Mouse (Mus musculus) heart, postnatal 0 days (tissue): ENCODE measurements at regions not wholly inside any gene's neighbourhood (a gene's known extent, or its start where the extent isn't known, plus 50 kb on each side); places are given as distances from the start of the nearest gene placed in this dataset.

ENCODE experiments used
- ATAC-seq: fragments of 200-750 bp; cut with Nextera tagmentation; 2 replicates; pipeline ENCODE4 v1.8.0; 2017; ENCODE audit warnings: low read depth, moderate number of reproducible peaks, moderate library complexity; ENCODE audit not compliant: insufficient read depth
- DNase-seq: peaks from one replicate; pipeline ENCODE4 v3.0.0-alpha.2; 2016; ENCODE audit warnings: low spot score
- H3K27ac ChIP-seq: fragments of 300-500 bp; sonication (generic); 2 replicates; pipeline ENCODE4 v1.5.1; 2014; ENCODE audit warnings: low read depth, mild to moderate bottlenecking
- H3K27me3 ChIP-seq: fragments of 300-500 bp; sonication (generic); 2 replicates; pipeline ENCODE4 v1.6.1; 2014; ENCODE audit warnings: low read length, mixed read lengths; ENCODE audit not compliant: control insufficient read depth, insufficient read depth
- H3K36me3 ChIP-seq: fragments of 300-500 bp; sonication (generic); replicated peaks from 2 replicates; pipeline ENCODE4 v1.6.1; 2014; ENCODE audit warnings: low read length, mixed read lengths; ENCODE audit not compliant: control insufficient read depth, insufficient read depth
- H3K4me1 ChIP-seq: fragments of 300-500 bp; sonication (generic); 2 replicates; pipeline ENCODE4 v1.6.1; 2014; ENCODE audit warnings: antibody characterized with exemption; ENCODE audit not compliant: control insufficient read depth, insufficient read depth
- H3K4me2 ChIP-seq: fragments of 300-500 bp; sonication (generic); 2 replicates; pipeline ENCODE4 v1.6.1; 2014; ENCODE audit warnings: low read depth, mild to moderate bottlenecking, low read length, moderate library complexity
- H3K4me3 ChIP-seq: fragments of 300-500 bp; sonication (generic); 2 replicates; pipeline ENCODE4 v1.5.1; 2014; ENCODE audit warnings: low read depth, low read length
- H3K9ac ChIP-seq: fragments of 300-500 bp; sonication (generic); replicated peaks from 2 replicates; pipeline ENCODE4 v1.6.1; 2014; ENCODE audit warnings: low read depth, low read length, mixed read lengths
- H3K9me3 ChIP-seq: fragments of 300-500 bp; sonication (generic); replicated peaks from 2 replicates; pipeline ENCODE4 v1.6.1; 2016; ENCODE audit warnings: low read length; ENCODE audit not compliant: control insufficient read depth
- CTCF ChIP-seq: IDR thresholded peaks from 2 replicates; pipeline ENCODE4 v1.5.1; 2016; ENCODE audit warnings: antibody characterized with exemption, control low read depth, low read depth
- EP300 ChIP-seq: IDR thresholded peaks from 2 replicates; pipeline ENCODE4 v1.6.1; 2016; ENCODE audit warnings: antibody characterized with exemption, low read depth
- WGBS: fragments of 180-500 bp; shearing (Covaris S2); extraction: QIAGEN DNeasy Blood & Tissue Kit; methylation state at CpG from one replicate; pipeline ENCODE4 v1.1.7; 2014; 5-methylcytosine and 5-hydroxymethylcytosine counted together

DNA sequence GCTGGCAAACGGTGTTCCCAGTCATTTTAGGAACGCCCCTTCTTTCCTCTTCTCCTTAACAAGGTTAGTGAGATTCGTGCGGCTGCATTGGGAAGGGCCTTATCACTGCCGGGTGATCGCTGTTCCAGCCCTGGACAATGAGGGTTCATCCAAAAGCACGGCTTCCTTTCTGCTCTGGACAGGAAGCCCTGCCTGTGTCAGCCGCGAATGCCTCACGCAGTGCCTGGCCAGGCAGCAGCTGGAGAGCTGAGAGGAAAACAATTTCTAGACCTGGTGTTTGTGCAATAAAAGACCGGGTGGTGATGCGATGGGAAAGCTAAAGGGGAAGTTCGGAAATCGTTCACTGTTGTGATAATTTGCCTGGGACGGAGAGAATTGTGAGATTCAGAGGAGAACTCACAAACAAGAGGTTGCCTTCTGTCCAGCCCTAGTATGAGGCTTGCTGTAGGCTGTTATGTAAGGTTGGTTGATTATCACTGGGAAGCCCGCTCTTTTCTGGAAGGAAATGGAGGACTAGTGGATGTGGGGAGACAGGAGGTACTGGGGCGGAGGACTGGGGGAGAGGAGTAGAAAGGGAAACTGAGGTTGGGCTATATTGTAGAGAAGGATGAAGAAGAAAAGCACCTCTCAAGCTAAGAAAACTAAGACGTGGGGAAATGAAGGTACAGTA is 83.1 kb upstream of the Cav2 start:
- ATAC-seq (peak; percentile 84), DNase-seq (peak; percentile 58)
- WGBS = 37% methylated on average over 18 of the region's 18 CpGs
- Histone ChIP-seq H3K9ac (no peak overlapping the region; the same call in 1 of the 2 replicates), H3K36me3 (no peaks in the 10 kb centered on the region), H3K27me3 (peaks cover 7% of the 10 kb centered on the region; the same call in 1 of the 2 replicates), H3K4me1 (peaks cover 4% of the 10 kb centered on the region; the same call in 1 of the 2 replicates), H3K4me2 (peak overlapping the region; percentile 46), H3K4me3 (peak overlapping the region; percentile 25; the same call in 1 of the 2 replicates), H3K27ac (peak overlapping the region; percentile 89), H3K9me3 (no peaks in the 10 kb centered on the region)
- no peak for TF ChIP-seq CTCF
- peak; percentile 77; the same call in 1 of the 2 replicates for TF ChIP-seq EP300

DNA sequence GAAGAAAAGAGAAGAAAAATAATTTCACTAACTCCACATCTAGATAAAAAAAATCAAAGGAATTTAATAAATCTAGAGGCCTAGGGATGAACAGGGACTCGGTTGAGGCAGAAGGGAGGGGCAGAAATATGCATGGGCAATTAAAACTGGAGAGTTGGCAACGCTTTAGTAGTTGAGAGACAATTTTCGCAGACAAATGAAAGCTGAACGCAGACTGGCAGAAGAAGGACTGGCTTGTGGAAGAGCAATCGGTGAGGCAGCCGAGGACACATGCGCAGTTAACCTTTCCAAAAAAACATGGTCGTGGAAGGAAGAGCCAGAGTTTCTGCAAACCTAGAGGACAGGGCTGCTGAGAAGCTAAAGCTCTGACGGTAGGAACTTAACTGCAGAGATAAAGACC is 82.1 kb upstream of the Cav2 start:
- H3K36me3 ChIP-seq = no peaks in the 10 kb centered on the region
- ATAC-seq (no peak), DNase-seq (no peak)
- peaks cover 7% of the 10 kb centered on the region; the same call in 1 of the 2 replicates for H3K27me3 ChIP-seq
- H3K4me1 ChIP-seq = peaks cover 4% of the 10 kb centered on the region; the same call in 1 of the 2 replicates
- TF ChIP-seq EP300 = no peak
- no peak for TF ChIP-seq CTCF
- H3K9me3 ChIP-seq = no peaks in the 10 kb centered on the region
- peak overlapping the region; percentile 18; the same call in 1 of the 2 replicates for H3K4me2 ChIP-seq
- H3K27ac ChIP-seq = peak overlapping the region; percentile 89
- no peak overlapping the region for H3K9ac ChIP-seq
- 59% methylated on average over 9 of the region's 9 CpGs for WGBS
- H3K4me3 ChIP-seq = no peak overlapping the region

DNA sequence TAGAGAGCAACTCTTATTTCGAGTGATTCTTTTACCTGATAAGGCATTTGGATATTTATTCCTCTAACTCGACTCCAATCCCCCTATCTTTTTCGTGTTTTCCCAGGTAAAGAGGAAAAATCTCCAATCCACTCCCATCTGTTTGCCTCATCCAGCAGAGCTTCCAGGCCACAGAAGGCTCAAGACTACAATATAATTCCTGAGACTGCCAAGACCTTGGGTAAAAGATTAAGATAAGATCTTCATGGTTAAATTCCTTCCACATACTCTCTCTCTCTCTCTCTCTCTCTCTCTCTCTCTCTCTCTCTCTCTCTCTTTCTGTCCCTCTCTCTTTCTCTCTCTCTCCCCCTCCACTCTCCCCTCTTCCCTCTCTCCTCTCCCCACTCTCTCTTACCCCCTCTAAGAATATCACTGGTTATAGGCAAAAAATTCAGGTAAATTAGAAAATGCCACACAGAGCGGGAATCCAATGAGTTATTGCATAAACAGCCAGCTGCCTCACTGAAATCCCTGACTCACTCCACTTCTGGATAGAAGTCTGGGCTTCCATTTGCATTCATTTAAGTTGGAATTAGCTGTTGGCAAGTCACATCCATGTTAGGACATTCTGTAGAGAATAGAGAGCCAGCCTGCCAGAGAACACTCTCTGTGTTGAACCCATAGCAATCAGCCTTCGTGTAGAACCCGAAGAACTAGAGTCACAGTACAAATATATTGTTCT is 78.9 kb upstream of the Cav2 start:
- Histone ChIP-seq H3K4me2 (no peak overlapping the region), H3K36me3 (no peaks in the 10 kb centered on the region), H3K9me3 (no peaks in the 10 kb centered on the region), H3K27ac (no peak overlapping the region), H3K4me1 (no peaks in the 10 kb centered on the region; the same call in 1 of the 2 replicates), H3K4me3 (no peak overlapping the region), H3K9ac (no peak overlapping the region), H3K27me3 (peaks cover 3% of the 10 kb centered on the region; the same call in 1 of the 2 replicates)
- 72% methylated on average over 6 of the region's 6 CpGs for WGBS
- TF ChIP-seq EP300 = no peak
- TF ChIP-seq CTCF = no peak
- ATAC-seq = no peak
- DNase-seq = no peak

DNA sequence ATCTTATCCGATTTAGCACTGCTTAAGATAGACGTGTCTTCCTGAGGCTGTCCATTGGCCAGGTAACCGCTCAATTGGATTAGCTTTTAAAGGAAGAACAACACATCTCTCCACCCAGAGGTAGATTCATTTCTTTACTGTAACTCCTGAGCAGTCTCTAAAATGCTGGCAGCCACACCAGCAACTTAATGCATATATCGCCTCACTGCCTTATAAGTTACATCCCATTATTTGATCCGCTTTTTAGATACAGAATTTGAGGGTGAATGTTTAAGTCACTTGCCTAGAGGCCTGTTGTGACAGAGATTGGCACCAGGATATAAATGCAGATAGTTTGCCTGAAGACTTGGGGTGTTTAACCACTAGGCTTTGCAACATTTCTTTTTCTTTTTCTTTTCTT is 77.7 kb upstream of the Cav2 start:
- H3K4me3 ChIP-seq = no peak overlapping the region
- H3K4me2 ChIP-seq = no peak overlapping the region
- no peak for DNase-seq
- H3K27me3 ChIP-seq = no peaks in the 10 kb centered on the region
- ATAC-seq = no peak
- no peaks in the 10 kb centered on the region for H3K36me3 ChIP-seq
- TF ChIP-seq EP300 (no peak), CTCF (no peak)
- no peak overlapping the region for H3K9ac ChIP-seq
- H3K9me3 ChIP-seq = no peaks in the 10 kb centered on the region
- no peak overlapping the region for H3K27ac ChIP-seq
- no peaks in the 10 kb centered on the region; the same call in 1 of the 2 replicates for H3K4me1 ChIP-seq
- 91% methylated on average over 5 of the region's 5 CpGs for WGBS

DNA sequence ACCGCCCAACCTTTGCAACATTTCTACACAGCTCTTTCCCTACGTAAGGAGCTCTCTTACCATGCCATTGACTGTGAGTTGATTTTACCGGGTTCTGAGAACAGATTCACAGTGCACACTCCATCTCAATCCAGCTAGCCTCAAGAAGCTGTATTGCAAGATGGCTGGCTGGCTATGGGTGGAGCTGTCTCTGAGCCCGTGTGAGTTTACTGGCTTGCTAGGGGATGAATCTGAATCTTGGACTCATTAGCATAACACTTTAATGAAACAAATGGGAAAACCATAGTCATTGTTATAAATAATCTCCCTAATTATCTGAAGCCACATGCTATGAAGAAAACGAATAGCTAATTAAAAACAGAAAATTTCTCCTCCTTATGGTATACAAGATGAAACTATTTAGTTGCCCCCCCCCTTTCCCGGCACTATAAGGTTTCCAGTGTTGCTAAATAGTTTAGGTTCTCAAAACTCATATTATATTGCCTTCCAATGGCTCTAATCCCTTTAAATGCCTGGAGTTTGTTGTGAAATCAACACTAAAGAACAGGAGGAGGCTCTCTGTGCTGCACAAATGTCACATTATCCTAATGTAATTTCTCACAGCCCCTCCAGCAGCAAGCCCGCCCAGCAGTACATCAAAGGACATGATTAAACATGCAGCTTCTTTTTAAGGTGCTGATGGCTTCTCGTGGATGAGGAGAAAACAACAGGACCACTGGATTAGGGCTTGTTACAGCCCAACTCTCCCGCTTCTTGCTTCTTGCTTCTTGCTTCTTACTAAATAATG is 76.9 kb upstream of the Cav2 start:
- no peak for TF ChIP-seq EP300
- no peak for TF ChIP-seq CTCF
- ATAC-seq (no peak), DNase-seq (no peak)
- no peaks in the 10 kb centered on the region for H3K36me3 ChIP-seq
- 71% methylated on average over 9 of the region's 9 CpGs for WGBS
- no peak overlapping the region for H3K4me3 ChIP-seq
- no peaks in the 10 kb centered on the region for H3K4me1 ChIP-seq
- no peaks in the 10 kb centered on the region for H3K27me3 ChIP-seq
- H3K27ac ChIP-seq = no peak overlapping the region
- H3K9ac ChIP-seq = no peak overlapping the region
- no peaks in the 10 kb centered on the region for H3K9me3 ChIP-seq
- no peak overlapping the region for H3K4me2 ChIP-seq
